Mouse (Mus musculus) limb, embryonic 14.5 days (tissue): ENCODE data around the gene Gm20388. TPM values are rescaled to one million over a fixed set of nuclear protein-coding genes. Genes with fewer than 3 reads are reported as not detected.

Experiments
- ATAC-seq: fragments of 200-750 bp; cut with Nextera tagmentation; 2 replicates; pipeline ENCODE4 v1.8.0; 2017; ENCODE audit warnings: low read depth, moderate number of reproducible peaks, moderate TSS enrichment; ENCODE audit not compliant: low FRiP score
- DNase-seq: peaks from one replicate; pipeline ENCODE4 v3.0.0-alpha.2; 2015; ENCODE audit warnings: low spot score
- H3K27ac ChIP-seq: fragments of 300-500 bp; sonication (generic); replicated peaks from 2 replicates; pipeline ENCODE4 v1.5.1; 2014; ENCODE audit warnings: low read depth, mild to moderate bottlenecking, low read length, moderate library complexity, mixed read lengths
- H3K27me3 ChIP-seq: fragments of 300-500 bp; sonication (generic); 2 replicates; pipeline ENCODE4 v1.6.1; 2014; ENCODE audit warnings: low read length, mixed read lengths; ENCODE audit not compliant: control insufficient read depth, insufficient read depth
- H3K36me3 ChIP-seq: fragments of 300-500 bp; sonication (generic); 2 replicates; pipeline ENCODE4 v1.6.1; 2014; ENCODE audit warnings: mild to moderate bottlenecking, low read length, moderate library complexity, mixed read lengths; ENCODE audit not compliant: control insufficient read depth, insufficient read depth
- H3K4me1 ChIP-seq: fragments of 300-500 bp; sonication (generic); 2 replicates; pipeline ENCODE4 v1.6.1; 2014; ENCODE audit warnings: antibody characterized with exemption, low read length, mixed read lengths; ENCODE audit not compliant: control insufficient read depth, insufficient read depth
- H3K4me2 ChIP-seq: fragments of 300-500 bp; sonication (generic); replicated peaks from 2 replicates; pipeline ENCODE4 v1.6.1; 2014; ENCODE audit warnings: low read depth, mild to moderate bottlenecking, low read length, moderate library complexity; ENCODE audit not compliant: severe bottlenecking
- H3K4me3 ChIP-seq: fragments of 300-500 bp; sonication (generic); replicated peaks from 2 replicates; pipeline ENCODE4 v1.5.1; 2014; ENCODE audit warnings: low read length
- H3K9ac ChIP-seq: fragments of 300-500 bp; sonication (generic); 2 replicates; pipeline ENCODE4 v1.6.1; 2014; ENCODE audit warnings: mild to moderate bottlenecking, low read depth, low read length, moderate library complexity; ENCODE audit not compliant: severe bottlenecking
- H3K9me3 ChIP-seq: fragments of 300-500 bp; sonication (generic); 2 replicates; pipeline ENCODE4 v1.6.1; 2016; ENCODE audit warnings: low read length; ENCODE audit not compliant: control insufficient read depth
- POLR2A ChIP-seq: fragments of 200-500 bp; IDR thresholded peaks from 2 replicates; pipeline ENCODE4 v1.8.0; 2012; ENCODE audit warnings: inconsistent platforms, mild to moderate bottlenecking, moderate library complexity, borderline replicate concordance; ENCODE audit not compliant: insufficient read depth, insufficient read length; ENCODE audit errors: extremely low read depth
- WGBS: fragments of 180-500 bp; shearing (Covaris S2); extraction: QIAGEN DNeasy Blood & Tissue Kit; methylation state at CpG from one replicate; pipeline ENCODE4 v1.1.7; 2014; 5-methylcytosine and 5-hydroxymethylcytosine counted together
- polyA plus RNA-seq, 2 experiments: library from polyadenylated mRNA; depleted of rRNA in 1 of 2; stranded (reverse) in 1 of 2; unstranded in 1 of 2; fragments of >200 nt; fragmentation: Nextera tagmentation in 1 of 2; extraction: Ambion mirVana in 1 of 2; gene quantifications; 2 replicates each; pipeline versions ENCODE4 v1.2.1 to v1.2.3; 2012 to 2014

Gene Gm20388
- polyA plus RNA-seq, 2 experiments: 1.9 to 49.9 TPM

GRCm38 (mm10) chr8:121850018-121850417 lies 1939.4 kb downstream of the Gm20388 start:
- Histone ChIP-seq H3K36me3 (no peaks in the 10 kb centered on the region), H3K27me3 (no peaks in the 10 kb centered on the region), H3K27ac (no peak overlapping the region), H3K4me1 (peaks cover 5% of the 10 kb centered on the region; the same call in 1 of the 2 replicates), H3K9me3 (no peaks in the 10 kb centered on the region), H3K4me2 (no peak overlapping the region), H3K9ac (no peak overlapping the region), H3K4me3 (no peak overlapping the region)
- DNase-seq (peak; percentile 80), ATAC-seq (no peak)
- TF ChIP-seq POLR2A: no peak
- WGBS: 15% methylated on average over 6 of the region's 6 CpGs

DNA sequence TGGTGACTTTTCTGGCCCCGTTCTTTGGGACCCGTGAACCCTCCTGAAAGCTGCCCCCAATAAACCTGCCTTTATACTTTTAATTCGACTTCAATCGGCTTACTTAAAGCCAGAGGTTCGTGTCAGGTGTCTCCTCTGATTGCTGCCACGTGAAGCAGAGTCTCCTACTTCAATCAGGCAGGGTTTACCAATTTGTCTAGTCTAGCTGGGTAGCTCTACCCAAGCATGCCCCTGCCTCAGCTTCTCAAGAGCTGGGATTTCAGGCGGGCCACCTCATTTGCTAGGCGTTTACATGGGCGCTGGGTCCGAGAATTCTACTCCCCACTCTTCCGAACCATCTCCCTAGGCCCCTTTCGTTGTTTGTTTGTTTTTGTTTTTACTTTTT lies 1939.8 kb downstream of the Gm20388 start:
- Histone ChIP-seq H3K27me3 (no peaks in the 10 kb centered on the region), H3K9ac (peak overlapping the region; percentile 38), H3K4me2 (peak overlapping the region; percentile 51), H3K9me3 (no peaks in the 10 kb centered on the region), H3K36me3 (no peaks in the 10 kb centered on the region), H3K4me3 (peak overlapping the region; percentile 26; the same call in 1 of the 2 replicates), H3K27ac (no peak overlapping the region), H3K4me1 (peaks cover 5% of the 10 kb centered on the region; the same call in 1 of the 2 replicates)
- DNase-seq (no peak), ATAC-seq (no peak)
- 39% methylated on average over 12 of the region's 12 CpGs for WGBS
- TF ChIP-seq POLR2A: no peak

GRCm38 (mm10) chr8:121850821-121851470 lies 1940.3 kb downstream of the Gm20388 start:
- Histone ChIP-seq H3K9me3 (no peaks in the 10 kb centered on the region), H3K27ac (no peak overlapping the region), H3K9ac (peak overlapping the region; percentile 38), H3K4me2 (peak overlapping the region; percentile 51), H3K4me1 (peaks cover 5% of the 10 kb centered on the region; the same call in 1 of the 2 replicates), H3K36me3 (no peaks in the 10 kb centered on the region), H3K4me3 (peak overlapping the region; percentile 26), H3K27me3 (no peaks in the 10 kb centered on the region)
- TF ChIP-seq POLR2A: no peak
- 5% methylated on average over 24 of the region's 24 CpGs for WGBS
- DNase-seq (peak; percentile 93), ATAC-seq (peak; percentile 84)

DNA sequence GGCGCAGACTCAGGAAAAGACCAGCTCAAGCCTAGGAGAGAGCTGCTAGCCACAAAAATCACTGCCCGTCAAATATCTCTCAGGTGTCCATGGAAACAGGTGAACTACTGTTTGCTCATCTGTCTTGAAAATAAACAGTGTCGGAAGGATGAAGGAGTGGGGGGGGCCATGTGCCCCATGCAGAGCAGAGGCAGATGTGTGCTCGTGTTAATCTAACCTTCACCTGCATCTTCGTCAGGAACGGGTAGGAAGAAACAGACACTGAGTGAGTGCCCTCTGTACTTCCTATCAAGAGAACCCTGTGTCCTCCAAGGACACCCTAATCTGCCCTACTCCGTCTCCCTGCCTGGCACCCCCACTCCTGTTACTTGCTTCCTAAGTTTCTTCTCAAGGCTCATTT lies 1941.1 kb downstream of the Gm20388 start:
- H3K4me3 ChIP-seq: no peak overlapping the region
- 67% methylated on average over 7 of the region's 7 CpGs for WGBS
- peaks cover 5% of the 10 kb centered on the region; the same call in 1 of the 2 replicates for H3K4me1 ChIP-seq
- DNase-seq (no peak), ATAC-seq (no peak)
- H3K9ac ChIP-seq: no peak overlapping the region
- TF ChIP-seq POLR2A: no peak
- no peaks in the 10 kb centered on the region for H3K36me3 ChIP-seq
- no peaks in the 10 kb centered on the region for H3K27me3 ChIP-seq
- H3K9me3 ChIP-seq: no peaks in the 10 kb centered on the region
- H3K27ac ChIP-seq: no peak overlapping the region
- no peak overlapping the region for H3K4me2 ChIP-seq

- 48% methylated on average over 7 of the region's 7 CpGs for WGBS
- no peak for DNase-seq
- H3K27me3 ChIP-seq: no peaks in the 10 kb centered on the region
- no peak overlapping the region for H3K4me2 ChIP-seq
- no peak for ATAC-seq
- H3K4me3 ChIP-seq: no peak overlapping the region
- no peaks in the 10 kb centered on the region for H3K9me3 ChIP-seq
- H3K36me3 ChIP-seq: no peaks in the 10 kb centered on the region
- peaks cover 5% of the 10 kb centered on the region; the same call in 1 of the 2 replicates for H3K4me1 ChIP-seq
- H3K27ac ChIP-seq: no peak overlapping the region
- no peak for TF ChIP-seq POLR2A
- no peak overlapping the region for H3K9ac ChIP-seq
Observed at GRCm38 (mm10) chr8:121852464-121852863, 1941.8 kb downstream of the Gm20388 start.
